Mouse (Mus musculus): Measurements from ENCODE around the gene Fam71a.

Fam71a gene

DNA sequence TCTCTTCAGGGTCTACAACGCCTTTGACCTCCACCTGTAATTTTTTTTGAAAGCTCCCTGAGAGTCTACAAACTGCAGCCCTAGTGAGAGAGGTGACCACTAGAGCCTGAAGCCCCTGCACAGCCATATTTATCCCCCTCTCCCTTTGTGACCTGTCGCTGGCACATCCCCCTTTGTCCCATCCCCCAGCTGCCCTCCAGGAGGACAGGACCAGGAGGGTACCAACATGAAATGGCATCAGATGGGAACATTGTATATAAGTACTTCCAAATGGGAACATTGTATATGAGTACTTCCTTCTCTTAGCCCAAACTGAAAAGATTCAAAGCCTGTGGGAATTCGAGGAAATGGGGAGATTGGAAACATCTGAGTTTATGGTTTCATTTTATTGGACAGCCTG, at the start of gene Fam71a:
Gene Fam71a (minus strand): TSS at position 101 of the 400 bp plus-strand sequence.
- no peak for DNase-seq (ENCODE audit: low spot score)

DNA sequence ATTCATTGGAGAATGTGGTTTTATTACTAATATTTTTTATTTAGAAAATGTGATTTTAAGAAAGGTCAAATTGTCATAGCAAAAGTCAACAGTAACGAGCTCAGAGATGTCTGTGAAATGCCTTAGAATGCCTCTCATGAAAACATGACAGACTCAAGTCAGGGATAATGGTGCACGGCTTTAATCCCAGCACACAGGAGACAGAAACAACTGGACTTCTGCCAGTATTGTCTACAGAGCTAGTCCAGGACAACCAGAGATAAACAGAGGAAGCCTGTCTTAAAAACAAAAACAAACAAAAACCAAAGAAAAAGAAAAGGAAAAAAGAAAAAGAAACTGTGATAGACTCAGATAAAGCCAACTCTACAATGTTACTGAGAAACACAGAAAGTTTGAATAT, 46.5 kb upstream of the Fam71a start:
- DNase-seq (ENCODE audit: low spot score), result no peak

DNA sequence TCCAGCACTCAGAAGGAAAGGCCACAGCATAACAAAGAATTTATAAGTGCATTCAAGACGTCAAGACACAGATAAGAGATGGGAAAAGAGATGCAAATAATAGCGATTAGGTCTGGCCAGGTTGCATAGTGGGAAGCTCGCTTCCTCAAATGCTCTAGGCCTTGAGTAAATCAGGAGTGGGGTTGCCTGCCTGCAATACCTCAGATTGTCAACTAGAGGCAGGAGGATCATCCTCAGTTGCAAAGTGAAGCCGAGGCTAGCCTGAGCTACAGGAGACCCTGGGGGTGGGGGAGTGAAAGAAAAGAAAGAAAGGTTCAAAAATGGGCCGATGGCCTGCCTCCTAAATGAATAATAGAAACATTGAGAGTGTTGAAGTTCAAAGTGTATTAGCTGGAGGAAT, 41.2 kb upstream of the Fam71a start:
- DNase-seq (ENCODE audit: low spot score), result no peak

DNA sequence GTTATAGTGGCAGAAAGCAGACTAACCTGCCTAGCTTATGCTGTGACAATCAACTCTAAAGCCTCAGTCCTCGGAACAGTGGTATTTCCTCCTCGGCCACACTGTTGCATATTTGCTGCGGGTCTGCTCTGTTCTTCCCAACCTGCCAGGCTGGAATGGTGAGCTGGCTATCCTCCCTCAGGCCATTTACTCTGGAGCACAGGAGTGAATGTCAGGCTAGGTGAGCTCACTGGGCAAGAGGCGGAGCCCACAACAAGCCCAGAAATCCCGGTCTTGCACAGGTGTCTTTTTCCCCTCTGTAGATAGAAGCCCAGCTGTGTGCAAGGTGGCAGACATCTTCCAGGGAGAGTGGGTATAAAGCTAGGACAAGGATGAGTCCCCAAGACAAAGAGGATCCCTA, 40.3 kb upstream of the Fam71a start:
- no peak for DNase-seq (ENCODE audit: low spot score)

DNA sequence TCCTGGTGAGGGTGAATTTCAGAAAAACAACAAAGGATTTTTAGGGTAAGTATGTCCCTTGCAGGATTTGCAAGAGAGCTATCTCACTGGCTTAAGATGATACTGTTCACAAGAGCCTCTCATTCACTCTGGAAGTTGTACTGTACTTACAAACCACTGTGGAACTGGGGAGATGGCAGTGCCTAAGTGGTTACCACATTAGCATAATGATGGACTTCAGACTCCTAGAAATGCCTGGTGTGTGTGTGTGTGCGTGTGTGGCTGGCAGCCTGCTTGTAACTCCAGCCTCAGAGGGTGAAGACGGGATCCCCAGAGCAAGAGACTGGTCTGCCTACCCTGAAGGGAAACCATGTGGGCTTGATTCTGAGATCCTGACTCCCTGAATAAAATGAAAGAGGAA, 38.9 kb upstream of the Fam71a start:
- no peak for DNase-seq (ENCODE audit: low spot score)

DNA sequence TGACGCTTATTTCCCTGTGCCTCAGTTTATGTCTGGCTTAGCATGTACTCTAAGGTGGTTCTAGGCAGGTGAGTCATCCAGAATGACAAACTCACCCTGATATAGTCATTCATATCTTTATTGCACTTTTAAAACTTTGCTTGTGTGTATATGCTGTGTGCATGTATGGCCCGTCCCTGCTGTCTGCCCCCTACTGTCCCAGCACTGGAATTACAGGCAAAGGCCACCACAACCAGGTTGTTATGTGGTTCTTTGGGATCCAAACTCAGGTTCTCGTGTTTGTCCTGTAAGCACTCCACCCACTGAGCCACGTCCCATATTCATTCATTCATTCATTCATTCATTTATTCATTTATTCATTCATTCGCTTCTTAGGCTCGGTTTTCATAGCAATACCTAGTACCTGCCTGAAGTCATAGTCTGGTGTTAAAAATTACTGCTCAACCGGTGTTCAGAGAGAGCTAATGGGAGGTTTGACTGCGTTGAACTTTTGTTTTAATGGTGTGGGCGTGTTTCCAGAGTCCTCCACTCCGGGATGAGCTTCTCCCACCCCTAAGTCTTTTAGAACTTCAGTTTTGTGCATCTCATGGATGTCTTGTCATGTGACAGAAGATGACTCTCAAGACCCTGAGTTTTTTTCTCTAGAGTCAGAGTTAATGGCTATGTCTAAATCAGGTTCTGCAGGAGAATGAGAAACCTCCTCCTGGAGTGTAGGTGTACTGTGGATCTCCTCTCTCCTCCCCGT, 37.8 kb upstream of the Fam71a start:
- DNase-seq (ENCODE audit: low spot score), result no peak

DNA sequence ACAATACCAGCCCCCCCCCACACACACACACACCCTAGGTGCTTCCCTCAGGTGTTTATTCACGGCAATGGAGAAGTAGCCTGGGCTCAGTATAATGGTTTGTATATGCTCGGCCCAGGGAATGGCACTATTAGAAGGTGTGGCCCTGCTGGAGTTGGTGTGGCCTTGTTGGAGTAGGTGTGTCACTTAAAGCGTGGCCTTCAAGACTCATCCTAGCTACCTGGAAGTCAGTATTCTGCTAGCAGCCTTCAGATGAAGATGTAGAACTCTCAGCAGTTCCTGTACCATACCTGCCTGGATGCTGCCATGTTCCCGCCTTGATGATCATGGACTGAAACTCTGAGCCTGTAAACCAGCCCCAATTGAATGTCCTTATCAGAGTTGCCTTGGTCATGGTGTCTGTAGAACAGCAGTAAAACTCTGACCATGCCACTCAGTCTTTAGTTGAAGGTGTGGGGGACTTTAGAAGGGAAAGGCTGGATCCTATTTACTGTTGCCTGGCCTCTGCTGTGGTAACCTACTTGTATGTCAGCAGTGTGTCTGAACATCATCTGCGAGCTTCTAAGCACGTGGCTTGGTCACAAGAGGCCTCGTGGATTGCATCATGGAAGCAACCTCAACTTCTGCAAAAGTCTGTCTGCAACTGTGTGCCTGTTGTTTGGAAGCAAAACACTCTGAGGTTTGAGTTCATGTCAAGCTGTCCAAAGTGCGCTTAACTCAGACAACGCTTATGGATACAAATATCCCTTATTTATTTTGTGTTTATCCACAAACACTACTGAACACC, 36.4 kb upstream of the Fam71a start:
- DNase-seq (ENCODE audit: low spot score), result no peak

DNA sequence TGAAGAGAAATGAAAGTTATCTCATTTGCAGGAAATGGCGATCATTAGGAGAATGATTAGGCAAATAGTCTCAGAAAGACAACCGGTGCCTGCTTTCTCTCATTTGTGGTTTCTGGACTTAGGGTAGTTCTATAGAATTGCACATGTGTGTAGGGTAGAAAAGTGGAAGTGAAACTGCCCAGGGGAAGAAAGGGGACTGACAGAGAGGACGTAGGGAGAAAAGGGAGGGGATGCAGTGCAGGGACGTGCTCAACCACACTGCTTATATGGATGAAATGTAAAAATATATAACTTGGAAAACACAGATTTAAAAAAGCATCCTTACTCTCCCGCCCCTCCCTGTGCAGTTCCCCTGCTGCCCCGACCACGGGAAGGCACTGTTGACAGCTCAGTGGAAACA, 33.3 kb upstream of the Fam71a start:
- DNase-seq (ENCODE audit: low spot score), result no peak

DNA sequence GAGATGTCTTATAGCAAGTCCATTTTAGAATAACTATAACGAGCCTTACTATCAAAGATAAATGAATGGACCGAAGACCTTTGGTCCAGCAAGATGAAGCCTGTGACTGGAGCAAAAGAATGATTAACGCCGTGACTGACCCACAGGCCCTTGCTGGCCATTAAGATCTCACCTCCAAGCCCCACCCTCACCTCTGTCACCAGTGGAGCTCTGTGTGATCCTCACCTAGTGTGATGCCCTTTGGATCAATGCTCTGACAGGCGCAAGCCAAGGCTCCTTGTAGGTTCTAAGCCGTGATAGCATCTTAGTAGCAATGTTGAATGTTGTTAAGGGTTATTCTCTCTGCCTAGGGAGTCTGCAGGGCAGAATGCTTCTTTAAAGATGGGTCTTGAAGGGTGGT, 31.4 kb upstream of the Fam71a start:
- no peak for DNase-seq (ENCODE audit: low spot score)

DNA sequence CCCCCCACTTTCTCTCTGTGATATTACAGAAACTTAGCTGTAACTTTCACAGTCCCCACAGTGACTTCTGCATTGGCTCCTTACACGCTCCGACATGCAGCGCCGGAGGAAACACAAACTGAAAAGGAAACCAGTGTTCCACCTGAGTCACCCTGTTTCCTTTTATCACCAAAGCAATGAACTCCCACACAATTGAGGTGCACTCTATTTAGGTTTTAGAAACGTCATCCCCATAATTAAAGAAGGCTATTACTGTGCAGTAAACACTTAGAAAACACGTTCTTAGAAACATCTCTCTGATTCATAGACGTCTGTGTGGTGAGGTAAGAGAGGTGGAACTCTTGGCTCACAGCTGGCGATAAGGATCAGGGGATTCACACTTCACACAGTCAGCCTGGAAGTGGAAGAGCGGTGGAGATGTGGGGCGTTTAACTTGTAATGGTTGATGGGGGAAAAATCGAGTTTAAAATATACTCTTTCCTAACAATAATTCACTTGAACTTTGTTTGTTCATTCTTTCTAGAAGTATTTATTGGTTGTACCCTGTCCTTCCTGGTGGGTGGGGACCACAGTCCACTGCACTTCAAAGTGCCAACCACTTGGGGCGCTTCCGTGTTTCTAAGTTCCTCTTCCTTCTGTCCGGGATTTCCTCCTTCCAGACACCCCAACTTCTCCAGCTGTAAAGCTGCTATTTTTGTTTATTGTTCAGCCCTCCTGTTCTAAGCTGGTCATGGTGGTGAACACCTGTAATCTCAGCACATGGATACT, 29.2 kb upstream of the Fam71a start:
- no peak for DNase-seq (ENCODE audit: low spot score)

DNA sequence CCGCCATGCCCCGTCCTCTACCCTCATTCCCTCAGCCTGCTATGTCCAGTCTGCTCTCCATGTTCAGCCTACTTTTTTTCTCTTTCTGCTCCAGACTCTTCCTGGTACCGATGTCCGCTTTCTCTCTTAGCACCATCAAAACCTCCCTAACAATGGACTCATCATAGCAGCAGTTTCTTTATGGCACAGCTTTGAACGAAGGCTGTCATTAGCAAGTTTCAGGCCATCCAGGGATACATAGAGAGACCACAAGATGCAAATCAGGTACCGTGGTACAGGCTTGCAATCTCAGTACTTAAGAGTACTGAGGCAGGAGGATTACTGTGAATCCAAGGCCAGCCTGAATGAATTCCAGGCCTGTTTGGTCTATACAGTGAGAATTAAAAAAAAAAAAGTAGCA, 28.1 kb upstream of the Fam71a start:
- no peak for DNase-seq (ENCODE audit: low spot score)

DNA sequence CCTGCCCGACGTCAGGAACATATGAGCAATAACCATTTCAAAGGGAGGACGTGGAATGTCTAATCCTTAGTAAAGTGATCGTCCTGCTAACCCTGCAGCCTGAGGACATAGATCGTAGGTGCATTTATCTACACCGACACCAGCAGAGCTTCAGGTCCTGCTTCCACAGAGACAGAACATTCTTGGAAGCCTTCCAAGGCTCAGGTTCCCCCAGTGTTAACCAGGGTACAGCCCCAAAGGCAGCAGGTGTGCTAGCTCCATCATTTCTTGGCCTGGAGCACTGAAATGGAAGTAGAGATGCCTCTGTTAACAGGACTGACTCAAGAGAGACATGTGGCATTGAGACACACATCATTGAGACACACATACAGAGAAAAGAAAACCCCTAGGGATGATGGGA, 27.6 kb upstream of the Fam71a start:
- DNase-seq (ENCODE audit: low spot score), result no peak

DNA sequence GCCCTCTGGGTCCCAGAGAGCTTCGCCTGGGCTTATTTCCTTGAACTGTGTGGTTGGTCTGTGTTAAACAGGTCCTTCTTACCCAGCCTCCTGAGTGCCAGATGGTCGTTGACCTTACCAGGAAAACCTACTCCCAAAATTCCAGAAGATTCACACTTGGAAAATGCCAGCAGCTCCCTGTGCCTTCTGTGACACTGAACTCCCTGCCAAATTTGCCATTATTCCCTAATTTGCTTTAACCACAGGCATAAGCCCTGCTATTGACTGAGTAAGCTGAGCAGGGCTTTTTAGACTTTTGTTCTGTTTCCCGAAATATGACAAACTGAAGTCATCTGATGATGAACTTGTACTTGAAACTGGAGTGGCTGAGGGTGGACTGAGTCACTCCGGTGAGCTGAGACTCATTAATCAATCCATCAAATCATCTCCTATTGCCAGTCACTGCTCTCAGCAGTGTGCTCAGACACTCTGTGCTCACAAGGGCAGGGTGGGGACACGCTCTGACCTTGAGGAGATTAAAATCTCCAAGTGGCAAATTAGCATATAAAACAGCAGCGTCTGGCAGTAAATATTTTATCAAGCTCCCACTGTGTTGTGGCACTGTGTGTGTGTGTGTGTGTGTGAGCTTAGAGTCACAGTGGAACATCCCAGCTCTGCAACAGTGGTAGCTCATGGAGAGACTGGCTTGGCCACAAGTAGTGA, 25.2 kb upstream of the Fam71a start:
- no peak for DNase-seq (ENCODE audit: low spot score)

DNA sequence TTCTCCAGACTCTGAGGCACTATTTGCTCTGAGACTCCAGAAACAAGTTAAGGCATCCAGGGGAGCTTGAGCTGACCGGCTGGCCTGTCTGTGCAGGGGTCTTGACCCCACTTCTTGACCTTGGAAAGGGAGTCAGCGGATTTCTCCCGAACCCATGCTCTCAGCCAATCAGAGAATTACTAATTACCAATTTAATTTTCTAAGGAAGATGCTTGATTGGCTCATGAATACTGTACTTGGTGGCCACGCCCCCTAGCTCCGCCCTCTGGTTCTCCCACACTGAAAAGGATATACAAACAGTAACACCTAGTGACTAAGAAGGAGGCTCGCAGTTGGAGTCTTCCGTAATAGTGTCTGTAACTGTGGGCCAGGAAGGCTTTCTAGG, 21.8 kb upstream of the Fam71a start:
- peak; percentile 26 for DNase-seq (ENCODE audit: low spot score)

DNA sequence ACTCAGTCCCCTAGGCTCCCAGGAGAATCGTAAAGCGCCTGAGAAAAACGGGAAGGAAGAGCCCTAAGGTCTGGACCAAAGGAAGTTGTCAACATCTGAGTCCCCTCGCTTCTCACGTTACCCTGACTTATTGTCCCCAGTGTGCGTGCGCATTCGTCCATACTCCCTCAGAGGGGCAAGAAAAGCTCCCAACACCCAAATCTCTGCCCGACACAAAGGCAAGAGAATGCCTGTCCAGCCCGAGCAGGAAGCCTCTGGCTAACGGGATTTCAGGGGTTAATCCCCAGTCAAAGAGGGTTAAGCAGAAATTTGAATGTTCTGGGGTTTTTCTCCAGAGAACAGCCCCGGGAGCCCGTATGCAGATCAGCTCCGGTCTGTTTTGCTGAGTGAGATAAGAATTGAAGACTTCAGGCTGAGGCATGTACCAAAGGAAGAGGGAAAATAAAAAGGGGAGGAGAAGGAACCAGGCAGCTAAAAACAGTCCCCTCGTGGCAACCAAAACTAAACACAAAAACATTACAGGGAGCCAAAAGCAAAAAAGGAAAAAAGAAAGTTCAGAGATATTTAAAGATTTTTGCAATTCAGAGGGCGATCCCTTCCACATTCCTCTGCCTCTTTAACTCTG, 21.3 kb upstream of the Fam71a start:
- DNase-seq (ENCODE audit: low spot score), result peak; percentile 12

DNA sequence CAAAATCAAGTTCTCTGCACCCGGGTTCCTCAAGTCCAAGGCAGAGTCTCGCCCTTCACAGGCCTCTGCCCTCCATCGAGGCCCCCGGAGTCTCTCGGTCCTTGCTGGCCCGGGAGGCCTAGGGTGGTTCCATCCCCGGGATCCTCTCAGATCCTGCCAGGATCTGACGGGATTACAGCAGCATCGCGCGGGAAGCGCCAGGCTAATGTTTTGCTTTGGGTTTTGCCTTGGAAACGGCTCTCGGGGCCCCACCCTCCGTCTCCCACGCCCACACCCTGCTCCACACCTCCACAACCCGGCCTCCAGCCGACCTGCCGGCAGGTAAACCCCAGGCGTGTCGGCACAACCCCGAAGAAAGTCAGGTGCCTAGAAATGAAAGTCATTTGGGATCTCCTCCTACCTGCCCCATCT, 20.2 kb upstream of the Fam71a start:
- DNase-seq (ENCODE audit: low spot score), result peak; percentile 26

DNA sequence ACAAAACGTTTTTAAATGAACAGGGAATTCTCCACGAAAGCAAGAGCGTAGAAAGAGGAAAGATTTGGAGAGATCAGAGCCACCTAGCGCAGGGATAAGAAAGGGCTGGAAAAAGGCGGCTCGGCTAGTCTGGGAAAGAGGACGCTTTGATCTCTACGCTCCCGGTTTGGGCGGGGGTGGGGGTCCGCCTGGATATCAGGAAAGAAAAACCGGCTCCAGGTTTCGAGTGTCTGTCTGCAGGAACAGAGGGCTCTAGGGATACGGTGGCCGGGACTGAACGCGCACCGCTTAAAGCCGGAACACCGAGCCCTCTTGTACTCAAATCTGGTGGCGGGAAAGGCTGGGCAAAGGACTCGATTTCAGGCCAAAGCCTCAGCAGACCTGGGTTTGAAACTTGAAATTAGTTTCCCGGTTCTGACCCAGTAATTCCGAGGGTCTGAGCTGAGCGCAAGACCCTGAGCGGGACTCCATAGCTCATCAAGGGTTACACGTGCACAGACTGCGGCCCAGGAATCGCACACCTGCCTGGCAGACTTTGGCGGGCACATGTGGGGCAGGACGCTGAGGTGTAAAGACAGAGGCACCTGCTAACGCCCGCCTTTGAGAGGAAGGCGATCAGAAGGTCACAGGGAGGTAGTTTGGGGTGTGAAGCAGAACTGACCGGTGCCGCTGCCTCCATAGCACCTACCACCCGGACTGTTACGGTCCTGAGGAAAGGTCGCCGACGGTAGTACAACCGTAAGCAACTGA, 19.6 kb upstream of the Fam71a start:
- DNase-seq (ENCODE audit: low spot score), result peak; percentile 14

DNA sequence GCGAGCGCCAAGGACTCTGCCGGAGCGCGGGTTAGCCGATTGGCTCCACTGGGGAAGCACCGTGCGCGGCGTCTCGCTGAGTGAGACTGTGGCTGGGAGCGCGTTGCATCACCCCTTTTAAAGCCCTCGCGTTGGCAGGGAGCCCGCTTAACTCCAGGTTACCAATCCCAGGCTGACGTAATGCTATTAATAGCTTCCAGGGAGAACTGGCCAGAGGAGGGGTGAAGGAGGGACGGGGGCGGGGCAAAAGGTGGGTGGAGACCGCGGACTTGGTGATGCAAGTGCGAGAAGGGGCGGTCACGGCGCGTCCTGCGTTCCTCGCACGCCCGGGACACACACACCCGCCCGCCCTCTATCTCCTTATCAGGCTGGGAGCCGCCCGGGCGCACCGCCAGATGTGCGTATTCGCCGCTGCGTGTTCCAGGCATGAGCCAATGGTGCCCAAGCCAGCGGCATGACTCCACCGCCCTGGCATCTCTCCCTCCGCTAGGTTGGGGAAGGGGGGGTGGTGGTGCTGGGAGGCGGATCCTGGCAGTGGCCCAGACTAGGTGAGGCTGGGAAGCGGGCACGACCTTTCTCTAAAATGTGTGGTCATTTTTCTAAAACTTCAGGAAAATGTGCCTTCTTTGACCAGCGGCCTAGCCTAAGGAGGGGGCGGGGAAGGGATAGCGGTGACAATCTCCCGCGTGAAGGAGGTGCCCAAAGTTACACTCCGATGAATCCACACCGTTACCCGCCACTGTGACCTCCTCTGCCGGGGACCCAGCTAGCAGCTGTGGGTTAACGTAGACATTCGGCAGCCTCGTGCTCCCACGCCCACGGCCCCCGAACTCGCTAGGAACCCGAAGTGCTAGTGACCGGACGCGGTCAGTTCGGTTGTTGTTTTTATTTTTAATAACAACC, 18.8 kb upstream of the Fam71a start:
- peak; percentile 96 for DNase-seq (ENCODE audit: low spot score)

DNA sequence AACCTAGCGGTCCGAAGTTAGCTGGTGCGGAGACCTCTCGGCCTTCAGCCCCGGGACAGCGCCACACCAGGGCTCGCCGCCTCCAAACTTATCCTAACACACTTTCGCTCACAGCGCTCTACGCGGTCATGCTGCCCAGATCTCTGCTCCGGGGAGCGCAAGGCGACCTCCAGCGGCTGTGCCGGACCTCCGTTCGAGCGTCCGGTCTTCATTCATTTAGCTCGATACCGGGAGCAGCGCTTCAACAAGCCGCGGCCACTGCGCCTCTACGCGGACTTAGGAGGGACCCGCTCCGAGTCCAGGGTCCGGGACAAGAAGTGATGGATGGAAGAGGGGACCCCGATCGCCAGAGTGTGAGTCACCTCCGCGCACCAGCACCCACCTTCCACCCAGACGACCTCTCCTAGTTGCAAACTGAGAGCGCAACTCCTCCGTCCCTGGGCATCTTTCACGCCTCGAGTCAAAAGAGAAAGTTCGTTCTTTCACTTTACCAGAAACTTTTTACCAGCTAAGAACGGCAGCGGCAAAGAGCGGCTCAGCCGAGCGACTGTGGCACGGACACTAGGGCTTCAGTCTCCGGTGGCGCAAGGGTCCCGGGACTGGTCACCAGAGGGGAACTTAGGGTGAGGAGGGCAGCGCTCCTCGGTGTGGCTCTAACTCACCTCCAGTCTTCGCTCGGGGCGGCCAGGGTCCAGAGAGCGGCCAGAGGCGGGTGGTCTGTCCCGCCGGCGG, 18.0 kb upstream of the Fam71a start:
- DNase-seq (ENCODE audit: low spot score), result peak; percentile 71
